15 mouse cellular contexts compared by ENCODE assay signal in genomic region chrX:49116465-49116864, GRCm38 (mm10).
"Had no signal": no experiment of that assay in that cellular context is flagged by ENCODE, and none has a peak within 500 bp of the region (broad histone marks: within the 10 kb centered on the region; RNA-seq: fewer than 3 reads in every experiment).

No protein-coding gene starts in this region.

- H3K4me3 ChIP-seq: limb, embryonic 12.5 days; limb, embryonic 15.5 days; liver, embryonic 13.5 days; stomach, embryonic 15.5 days had no signal

- H3K4me1 ChIP-seq: limb, embryonic 12.5 days; limb, embryonic 15.5 days; liver, embryonic 13.5 days; stomach, embryonic 15.5 days had no signal

- ATAC-seq: lung, postnatal 0 days had no signal

- DNase-seq: kidney, adult 18-20 months; kidney, adult 9 months; kidney, postnatal 14 days; kidney, postnatal 4 days; left cerebral cortex, postnatal 4 days; liver, embryonic 13.5 days; lung, embryonic 14.5 days; midbrain, embryonic 14.5 days; right cerebral cortex, postnatal 4 days; thymus, adult 18-20 months; thymus, postnatal 36 days had no signal
